ENCODE assay signal across 11 mouse cellular contexts in genomic region chr8:121695585-121696184, GRCm38 (mm10). TPM values are rescaled to one million over a fixed set of nuclear protein-coding genes. Genes with fewer than 3 reads are reported as not detected.
A peak's percentile ranks its signal among the peaks of the same experiment; 100 is the strongest.
DNase-seq lines count a peak whose midpoint lies in the region; ATAC-seq lines count a peak whose summit lies in the region.
"Had no signal": no experiment of that assay in that cellular context is flagged by ENCODE, and none has a peak within 500 bp of the region (broad histone marks: within the 10 kb centered on the region; RNA-seq: fewer than 3 reads in every experiment).

No protein-coding gene starts in this region.

- peak; percentile 64 for DNase-seq in cerebellum, adult 9-11 months
- DNase-seq in cerebellum, postnatal 4 days (ENCODE audit: low spot score in 2 of 2), result no peak
- peak; percentile 93 for DNase-seq in 416B (ENCODE audit: low read depth)
- DNase-seq in gastrocnemius, adult 18-20 months (ENCODE audit: low spot score), result peak; percentile 71
- DNase-seq in kidney, postnatal 25 days, result peak; percentile 91 to 94
- no peak for DNase-seq in thymus, postnatal 0 days (ENCODE audit: low spot score)
- DNase-seq in right cerebral cortex, postnatal 36 days (ENCODE audit: low spot score in 2 of 2), result no peak
- DNase-seq: thymus, postnatal 36 days had no signal

- ATAC-seq in megakaryocyte-erythroid progenitor cell, adult 5-6 weeks (replicated peaks; ENCODE audit: low FRiP score, low TSS enrichment, poor library complexity, severe bottlenecking), result no peak
- ATAC-seq: hindbrain, embryonic 16.5 days had no signal

RNA-seq across cellular contexts. Expression of gene Jph3, which starts 33.7 kb away (rescaled TPM):
- total RNA-seq in gastrocnemius, adult 18-20 months (2021), result under 1 TPM in 1 of 2 experiments, not detected in 1; 0.07 TPM
- 0.04 TPM in 1 of 2 replicates, not detected in the other for polyA plus RNA-seq in thymus, postnatal 0 days (2015; fragmentation: Nextera tagmentation; extraction: Ambion mirVana)
- not detected in 2 replicates for total RNA-seq in megakaryocyte-erythroid progenitor cell, adult 5-6 weeks (2014; fragmentation: Nextera tagmentation)
- 0.04 and 0.14 TPM in 2 replicates for total RNA-seq in megakaryocyte-erythroid progenitor cell, adult 5-6 weeks (2017)
- polyA plus RNA-seq: liver, embryonic 14.5 days had no signal

RNA-seq across cellular contexts. Expression of gene Zcchc14, which starts 43.0 kb away (rescaled TPM):
- 10 to 100 TPM; 15.6 to 17.1 TPM for total RNA-seq in gastrocnemius, adult 18-20 months (2021)
- polyA plus RNA-seq in thymus, postnatal 0 days (2015; fragmentation: Nextera tagmentation; extraction: Ambion mirVana), result 1.5 and 1.8 TPM in 2 replicates
- not detected in 2 replicates for total RNA-seq in megakaryocyte-erythroid progenitor cell, adult 5-6 weeks (2014; fragmentation: Nextera tagmentation)
- total RNA-seq in megakaryocyte-erythroid progenitor cell, adult 5-6 weeks (2017), result 0.08 TPM in 1 of 2 replicates, not detected in the other

Comparison
In these comparisons a context has a peak if more than half of its experiments do, and no peak if none do; other contexts are left out.
1. DNase-seq: peak in cerebellum, adult 9-11 months (single experiment), 416B (single experiment), gastrocnemius, adult 18-20 months (single experiment) and kidney, postnatal 25 days (2 of 2); none in cerebellum, postnatal 4 days (0 of 2), thymus, postnatal 0 days (single experiment) and right cerebral cortex, postnatal 36 days (0 of 2).
2. RNA of gene Zcchc14, which starts 43.0 kb away (total RNA-seq): 15.6 to 17.1 TPM in gastrocnemius, adult 18-20 months; 0.08 TPM in megakaryocyte-erythroid progenitor cell, adult 5-6 weeks; every median in the first group is over 10 times any median in the second.